Mouse (Mus musculus) midbrain, embryonic 11.5 days (tissue): Measurements from ENCODE around the gene Rapgef3. TPM values are rescaled to one million over a fixed set of nuclear protein-coding genes. Genes with fewer than 3 reads are reported as not detected.

Source experiments
- ATAC-seq: fragments of 200-750 bp; cut with Nextera tagmentation; 2 replicates; pipeline ENCODE4 v1.8.0; 2017; ENCODE audit warnings: moderate TSS enrichment, moderate library complexity; ENCODE audit not compliant: low FRiP score
- DNase-seq: peaks from one replicate; pipeline ENCODE4 v3.0.0; 2015; ENCODE audit warnings: low spot score; ENCODE audit errors: missing footprints
- H3K27ac ChIP-seq: fragments of 300-500 bp; sonication (generic); 2 replicates; pipeline ENCODE4 v1.5.1; 2014; ENCODE audit warnings: low read depth, low read length
- H3K27me3 ChIP-seq: fragments of 300-500 bp; sonication (generic); 2 replicates; pipeline ENCODE4 v1.6.1; 2014; ENCODE audit warnings: mild to moderate bottlenecking, low read length, moderate library complexity, mixed read lengths; ENCODE audit not compliant: control insufficient read depth, insufficient read depth
- H3K36me3 ChIP-seq: fragments of 300-500 bp; sonication (generic); 2 replicates; pipeline ENCODE4 v1.6.1; 2014; ENCODE audit warnings: mild to moderate bottlenecking, low read length, moderate library complexity, mixed read lengths; ENCODE audit not compliant: control insufficient read depth, insufficient read depth
- H3K4me1 ChIP-seq: fragments of 300-500 bp; sonication (generic); 2 replicates; pipeline ENCODE4 v1.6.1; 2014; ENCODE audit warnings: low read length; ENCODE audit not compliant: control insufficient read depth, insufficient read depth
- H3K4me2 ChIP-seq: fragments of 300-500 bp; sonication (generic); 2 replicates; pipeline ENCODE4 v1.6.1; 2014; ENCODE audit warnings: mild to moderate bottlenecking, moderate library complexity
- H3K4me3 ChIP-seq: fragments of 300-500 bp; sonication (generic); 2 replicates; pipeline ENCODE4 v1.5.1; 2014; ENCODE audit warnings: low read depth, low read length
- H3K9ac ChIP-seq: fragments of 300-500 bp; sonication (generic); 2 replicates; pipeline ENCODE4 v1.6.1; 2014; ENCODE audit warnings: low read length
- H3K9me3 ChIP-seq: fragments of 300-500 bp; sonication (generic); 2 replicates; pipeline ENCODE4 v1.6.1; 2016; ENCODE audit warnings: low read length; ENCODE audit not compliant: control insufficient read depth
- WGBS: fragments of 180-500 bp; shearing (Covaris S2); extraction: QIAGEN DNeasy Blood & Tissue Kit; methylation state at CpG from one replicate; pipeline ENCODE4 v1.1.7; 2014; 5-methylcytosine and 5-hydroxymethylcytosine counted together
- polyA plus RNA-seq: library from polyadenylated mRNA; unstranded; fragments of >200 nt; fragmentation: Nextera tagmentation; extraction: Ambion mirVana; gene quantifications from 2 replicates; pipeline ENCODE4 v1.2.1, GENCODE M21; 2014

Gene Rapgef3
- polyA plus RNA-seq, 1 experiment from 2014 or later: 3.0 TPM

DNA sequence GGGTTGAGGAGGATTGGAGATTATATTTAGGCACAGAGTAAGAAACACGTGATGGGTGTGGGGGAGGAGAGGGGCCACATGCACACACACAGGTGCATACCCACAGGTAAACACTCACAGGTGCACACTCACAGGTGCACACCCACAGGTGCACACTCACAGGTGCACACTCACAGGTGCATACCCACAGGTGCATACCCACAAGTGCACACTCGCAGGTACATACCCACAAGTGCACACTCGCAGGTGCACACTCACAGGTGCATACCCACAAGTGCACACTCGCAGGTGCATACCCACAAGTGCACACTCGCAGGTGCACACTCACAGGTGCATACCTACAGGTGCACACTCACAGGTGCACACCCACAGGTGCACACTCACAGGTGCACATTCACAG lies 42.6 kb upstream of the Rapgef3 start:
- H3K4me2 ChIP-seq: no peak overlapping the region
- DNase-seq (no peak), ATAC-seq (no peak)
- no peak overlapping the region for H3K4me3 ChIP-seq
- H3K27me3 ChIP-seq: no peaks in the 10 kb centered on the region
- H3K36me3 ChIP-seq: peaks cover 4% of the 10 kb centered on the region; the same call in 1 of the 2 replicates
- no peak overlapping the region for H3K27ac ChIP-seq
- H3K9me3 ChIP-seq: no peaks in the 10 kb centered on the region
- WGBS: 90% methylated on average over 5 of the region's 5 CpGs
- peaks cover 4% of the 10 kb centered on the region for H3K4me1 ChIP-seq
- H3K9ac ChIP-seq: no peak overlapping the region

DNA sequence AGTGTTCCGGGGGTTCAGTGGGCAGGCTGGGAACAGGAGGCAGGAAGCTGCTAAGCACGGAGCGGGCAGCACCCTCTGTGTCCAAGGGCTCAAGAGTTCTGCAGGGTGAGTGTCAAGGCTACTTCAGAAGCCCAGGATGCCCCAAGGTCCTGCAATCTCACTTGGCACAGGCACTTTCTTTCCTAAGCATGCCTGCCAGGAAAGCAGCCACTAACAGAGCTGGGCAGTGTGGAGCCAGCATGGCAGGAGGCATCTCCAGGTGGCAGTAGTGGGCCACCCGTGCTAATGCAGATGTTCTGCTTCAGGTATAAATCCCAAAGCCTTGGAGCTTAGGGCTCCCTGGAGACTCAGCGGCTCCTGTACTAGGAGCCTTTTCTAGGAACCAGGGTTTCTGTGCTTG lies 42.2 kb upstream of the Rapgef3 start:
- no peak overlapping the region for H3K4me2 ChIP-seq
- H3K9me3 ChIP-seq: no peaks in the 10 kb centered on the region
- ATAC-seq (no peak), DNase-seq (no peak)
- H3K36me3 ChIP-seq: peaks cover 4% of the 10 kb centered on the region; the same call in 1 of the 2 replicates
- no peaks in the 10 kb centered on the region for H3K27me3 ChIP-seq
- no peak overlapping the region for H3K4me3 ChIP-seq
- no peak overlapping the region for H3K27ac ChIP-seq
- peaks cover 4% of the 10 kb centered on the region for H3K4me1 ChIP-seq
- H3K9ac ChIP-seq: no peak overlapping the region
- WGBS: 89% methylated on average over 5 of the region's 5 CpGs

DNA sequence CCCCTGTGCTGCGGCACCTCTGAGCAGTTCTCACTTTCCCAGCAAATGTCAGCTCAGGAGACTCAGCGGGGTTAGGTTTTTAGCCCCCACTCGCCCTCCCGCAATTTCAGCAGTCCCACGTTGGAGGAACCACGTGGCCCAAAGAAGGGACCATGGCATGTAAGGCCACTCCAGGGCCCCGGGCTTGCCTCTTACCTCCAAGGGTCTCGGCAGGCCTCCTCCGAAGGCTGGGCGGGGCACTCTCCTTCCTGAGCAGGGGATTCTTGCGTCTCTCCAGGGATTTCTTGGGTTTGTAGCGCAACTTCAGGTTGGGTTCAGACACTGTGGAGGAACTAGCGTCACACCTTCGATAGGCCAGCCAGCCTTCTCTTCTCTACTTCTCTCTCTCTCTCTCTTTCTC lies 41.4 kb upstream of the Rapgef3 start:
- 86% methylated on average over 14 of the region's 14 CpGs for WGBS

DNA sequence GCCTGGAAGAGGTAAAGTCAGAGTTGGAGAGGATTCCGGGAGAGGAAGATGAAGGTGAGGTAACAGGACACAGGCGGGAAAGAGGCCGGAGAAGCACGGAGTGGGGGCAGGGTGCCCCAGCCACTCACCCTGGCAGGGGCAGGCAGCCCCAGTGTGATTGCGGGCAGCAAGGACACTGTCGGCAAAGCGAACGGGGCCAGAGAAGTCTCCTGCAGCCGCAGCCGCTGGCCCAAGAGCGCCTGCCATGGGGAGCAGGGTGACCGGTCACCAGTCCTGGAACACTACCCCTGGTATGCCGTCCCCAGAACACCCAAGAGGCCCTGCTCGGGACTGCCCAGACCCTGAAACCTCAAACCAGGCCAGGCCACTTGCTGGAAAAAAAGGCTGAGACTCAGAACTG lies 40.8 kb upstream of the Rapgef3 start:
- Histone ChIP-seq H3K4me3 (no peak overlapping the region), H3K27me3 (no peaks in the 10 kb centered on the region), H3K9me3 (no peaks in the 10 kb centered on the region), H3K36me3 (peaks cover 4% of the 10 kb centered on the region; the same call in 1 of the 2 replicates), H3K27ac (no peak overlapping the region), H3K4me2 (no peak overlapping the region), H3K4me1 (peaks cover 3% of the 10 kb centered on the region), H3K9ac (no peak overlapping the region)
- DNase-seq (no peak), ATAC-seq (no peak)
- WGBS: 81% methylated on average over 14 of the region's 14 CpGs

More for the DNA sequence above, 41.4 kb upstream of the Rapgef3 start:
- Histone ChIP-seq H3K36me3 (peaks cover 4% of the 10 kb centered on the region; the same call in 1 of the 2 replicates), H3K9me3 (no peaks in the 10 kb centered on the region), H3K4me1 (peaks cover 4% of the 10 kb centered on the region), H3K27me3 (no peaks in the 10 kb centered on the region), H3K4me3 (no peak overlapping the region), H3K4me2 (no peak overlapping the region), H3K27ac (no peak overlapping the region), H3K9ac (no peak overlapping the region)
- DNase-seq (no peak), ATAC-seq (no peak)

DNA sequence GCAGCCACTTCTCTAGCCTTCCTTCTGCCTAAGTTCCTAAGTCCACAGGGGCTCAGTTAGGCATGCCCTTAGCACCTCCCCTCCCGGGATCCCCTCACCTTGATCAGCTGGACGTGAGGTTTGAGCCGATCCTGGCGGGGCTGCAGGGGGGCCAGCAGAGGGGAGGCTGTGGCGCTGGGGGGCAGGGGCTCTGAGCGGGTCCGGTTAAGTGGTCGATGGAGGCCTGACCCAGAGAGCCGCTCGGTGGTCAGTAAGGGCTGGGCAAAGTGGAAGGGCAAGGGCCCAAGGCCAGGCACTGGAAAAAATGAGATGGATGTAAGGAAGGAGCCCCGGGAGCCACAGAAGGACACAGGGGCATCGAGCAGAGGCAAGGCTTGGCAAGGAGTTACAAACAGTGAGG lies 40.1 kb upstream of the Rapgef3 start:
- H3K4me3 ChIP-seq: no peak overlapping the region
- H3K27me3 ChIP-seq: no peaks in the 10 kb centered on the region
- peaks cover 4% of the 10 kb centered on the region; the same call in 1 of the 2 replicates for H3K36me3 ChIP-seq
- no peaks in the 10 kb centered on the region for H3K9me3 ChIP-seq
- H3K4me1 ChIP-seq: no peaks in the 10 kb centered on the region
- 83% methylated on average over 12 of the region's 12 CpGs for WGBS
- ATAC-seq (no peak), DNase-seq (no peak)
- H3K4me2 ChIP-seq: no peak overlapping the region
- no peak overlapping the region for H3K9ac ChIP-seq
- H3K27ac ChIP-seq: no peak overlapping the region

DNA sequence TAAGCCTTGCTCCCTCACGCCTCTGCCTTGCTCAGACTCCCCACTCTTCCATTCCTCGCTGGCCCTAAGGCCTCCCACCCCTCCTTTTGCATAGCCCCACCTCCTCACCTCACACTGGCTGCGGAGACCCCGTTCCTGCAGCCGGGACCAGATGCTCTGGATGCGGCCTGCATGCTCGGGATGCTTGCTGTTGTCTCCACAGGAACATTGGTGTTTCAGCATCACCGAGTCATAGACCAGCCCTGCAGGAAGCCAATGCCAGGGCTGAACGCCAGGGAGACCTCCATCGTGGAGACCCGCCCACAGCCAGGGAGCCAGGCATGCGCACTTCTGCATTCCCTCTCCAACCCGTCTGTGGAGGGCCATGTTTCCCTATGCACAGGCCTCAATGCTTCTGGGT lies 34.8 kb upstream of the Rapgef3 start:
- peak; percentile 57 for ATAC-seq
- Histone ChIP-seq H3K27me3 (no peaks in the 10 kb centered on the region), H3K27ac (no peak overlapping the region), H3K9me3 (no peaks in the 10 kb centered on the region), H3K36me3 (peaks cover 8% of the 10 kb centered on the region; the same call in 1 of the 2 replicates), H3K4me1 (peaks cover 21% of the 10 kb centered on the region), H3K9ac (peak overlapping the region; percentile 10; the same call in 1 of the 2 replicates), H3K4me3 (peak overlapping the region; percentile 1; the same call in 1 of the 2 replicates), H3K4me2 (peak overlapping the region; percentile 29)
- DNase-seq: peak; percentile 90
- WGBS: 10% methylated on average over 13 of the region's 13 CpGs

DNA sequence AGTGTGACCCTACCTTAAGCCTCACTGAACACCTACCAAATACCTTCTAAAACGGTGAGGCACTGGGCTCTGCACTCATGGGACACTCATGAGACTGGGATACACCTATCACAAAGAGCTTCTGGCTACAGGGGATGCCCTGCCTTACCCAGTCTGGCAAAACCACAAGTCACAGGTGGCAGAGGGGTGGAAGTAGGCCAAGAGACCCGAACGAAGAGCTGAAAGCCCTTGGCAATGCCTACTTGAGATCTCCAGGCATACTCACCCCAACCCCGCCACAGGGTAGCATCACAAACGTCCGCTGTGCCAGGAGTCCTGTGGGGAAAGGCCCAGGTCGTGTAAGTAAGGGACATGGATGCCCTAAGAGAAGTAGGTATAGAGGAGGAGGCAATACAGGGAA lies 34.0 kb upstream of the Rapgef3 start:
- no peaks in the 10 kb centered on the region for H3K9me3 ChIP-seq
- no peak overlapping the region for H3K4me3 ChIP-seq
- WGBS: 89% methylated on average over 7 of the region's 7 CpGs
- DNase-seq (no peak), ATAC-seq (no peak)
- no peaks in the 10 kb centered on the region for H3K27me3 ChIP-seq
- H3K4me1 ChIP-seq: peaks cover 21% of the 10 kb centered on the region
- H3K27ac ChIP-seq: no peak overlapping the region
- H3K4me2 ChIP-seq: no peak overlapping the region
- H3K36me3 ChIP-seq: peaks cover 4% of the 10 kb centered on the region; the same call in 1 of the 2 replicates
- no peak overlapping the region for H3K9ac ChIP-seq

DNA sequence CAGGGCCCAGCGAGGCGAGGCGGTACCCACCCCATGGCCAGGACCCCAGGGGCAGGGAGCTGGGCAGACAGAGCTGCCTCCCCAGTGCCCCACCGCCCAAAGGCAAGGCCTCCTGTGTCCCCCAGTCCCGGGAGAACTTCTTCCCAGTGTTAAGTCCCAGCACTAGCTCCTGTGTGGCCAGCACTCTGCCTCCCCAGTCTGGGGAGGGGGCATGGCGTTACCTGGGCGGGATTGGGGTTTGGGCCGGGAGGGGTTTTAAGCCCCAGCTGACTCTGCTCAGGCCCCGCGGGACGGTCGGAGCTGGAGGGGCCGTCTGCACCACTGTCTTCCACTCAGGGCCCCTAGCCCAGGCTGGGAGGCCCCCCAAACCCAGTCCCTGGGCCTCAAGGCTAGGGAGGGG lies 33.1 kb upstream of the Rapgef3 start:
- DNase-seq (no peak), ATAC-seq (no peak)
- no peaks in the 10 kb centered on the region for H3K27me3 ChIP-seq
- peaks cover 4% of the 10 kb centered on the region; the same call in 1 of the 2 replicates for H3K36me3 ChIP-seq
- H3K4me3 ChIP-seq: no peak overlapping the region
- H3K4me1 ChIP-seq: peaks cover 21% of the 10 kb centered on the region
- 88% methylated on average over 13 of the region's 13 CpGs for WGBS
- H3K4me2 ChIP-seq: no peak overlapping the region
- no peak overlapping the region for H3K27ac ChIP-seq
- H3K9ac ChIP-seq: no peak overlapping the region
- H3K9me3 ChIP-seq: no peaks in the 10 kb centered on the region

DNA sequence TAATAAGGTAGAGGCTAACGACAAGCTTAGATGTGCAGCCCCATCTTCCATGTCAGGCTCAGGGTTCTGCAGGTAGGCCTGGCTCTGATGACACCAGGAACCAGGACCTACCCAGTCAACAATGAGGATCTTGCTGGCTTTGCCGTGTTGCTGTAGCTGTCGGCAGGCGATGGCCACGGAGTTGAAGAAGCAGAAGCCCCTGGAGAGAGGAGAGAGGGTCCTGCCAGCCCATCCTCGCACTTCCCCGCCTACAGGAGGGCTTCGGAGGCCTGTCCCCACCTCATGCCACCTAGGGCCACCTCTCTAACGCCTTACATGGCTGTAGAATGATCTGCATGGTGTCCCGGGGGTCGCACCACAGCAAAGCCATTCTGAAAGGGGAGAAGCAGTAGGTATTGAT lies 31.7 kb upstream of the Rapgef3 start:
- H3K4me3 ChIP-seq: no peak overlapping the region
- no peaks in the 10 kb centered on the region for H3K9me3 ChIP-seq
- no peaks in the 10 kb centered on the region for H3K27me3 ChIP-seq
- 73% methylated on average over 11 of the region's 11 CpGs for WGBS
- H3K9ac ChIP-seq: no peak overlapping the region
- H3K27ac ChIP-seq: no peak overlapping the region
- no peak overlapping the region for H3K4me2 ChIP-seq
- DNase-seq: no peak
- no peak for ATAC-seq
- peaks cover 8% of the 10 kb centered on the region; the same call in 1 of the 2 replicates for H3K36me3 ChIP-seq
- peaks cover 21% of the 10 kb centered on the region for H3K4me1 ChIP-seq
